Mouse (Mus musculus) midbrain, embryonic 12.5 days (tissue): ENCODE results near the gene Fshb. TPM values are rescaled to one million over a fixed set of nuclear protein-coding genes. Genes with fewer than 3 reads are reported as not detected.

Experiments
- ATAC-seq: fragments of 200-750 bp; cut with Nextera tagmentation; 2 replicates; pipeline ENCODE4 v1.8.0; 2017; ENCODE audit warnings: low read depth, moderate TSS enrichment, moderate library complexity; ENCODE audit not compliant: low FRiP score
- H3K27ac ChIP-seq: fragments of 300-500 bp; sonication (generic); replicated peaks from 2 replicates; pipeline ENCODE4 v1.5.1; 2016; ENCODE audit warnings: mild to moderate bottlenecking
- H3K27me3 ChIP-seq: fragments of 300-500 bp; sonication (generic); 2 replicates; pipeline ENCODE4 v1.6.1; 2016; ENCODE audit warnings: mild to moderate bottlenecking
- H3K36me3 ChIP-seq: fragments of 300-500 bp; sonication (generic); 2 replicates; pipeline ENCODE4 v1.6.1; 2016
- H3K4me1 ChIP-seq: fragments of 300-500 bp; sonication (generic); 2 replicates; pipeline ENCODE4 v1.6.1; 2016
- H3K4me2 ChIP-seq: fragments of 300-500 bp; sonication (generic); replicated peaks from 2 replicates; pipeline ENCODE4 v1.6.1; 2016; ENCODE audit warnings: mild to moderate bottlenecking, moderate library complexity
- H3K4me3 ChIP-seq: fragments of 300-500 bp; sonication (generic); 2 replicates; pipeline ENCODE4 v1.5.1; 2016; ENCODE audit warnings: mild to moderate bottlenecking
- H3K9ac ChIP-seq: fragments of 300-500 bp; sonication (generic); replicated peaks from 2 replicates; pipeline ENCODE4 v1.6.1; 2016; ENCODE audit warnings: mild to moderate bottlenecking, moderate library complexity
- H3K9me3 ChIP-seq: fragments of 300-500 bp; sonication (generic); 2 replicates; pipeline ENCODE4 v1.6.1; 2016; ENCODE audit warnings: mild to moderate bottlenecking
- WGBS: fragments of 180-500 bp; shearing (Covaris S2); methylation state at CpG from one replicate; pipeline ENCODE4 v1.1.7; 2016; 5-methylcytosine and 5-hydroxymethylcytosine counted together
- polyA plus RNA-seq: library from polyadenylated mRNA; unstranded; fragments of >200 nt; fragmentation: Nextera tagmentation; extraction: Ambion mirVana; gene quantifications from 2 replicates; pipeline ENCODE4 v1.2.1, GENCODE M21; 2016

Gene Fshb
- polyA plus RNA-seq, 1 experiment from 2014 or later, result not detected

GRCm38 (mm10) chr2:107010160-107010559, 49.3 kb downstream of the Fshb start:
- Histone ChIP-seq H3K9ac (no peak overlapping the region), H3K36me3 (no peaks in the 10 kb centered on the region), H3K27me3 (0 out of 2 replicates have a peak, but pooled peaks cover 2% of the 10 kb centered on the region), H3K4me2 (no peak overlapping the region), H3K9me3 (no peaks in the 10 kb centered on the region), H3K4me1 (no peaks in the 10 kb centered on the region), H3K4me3 (no peak overlapping the region), H3K27ac (no peak overlapping the region)
- ATAC-seq, result no peak
- 78% methylated on average over 6 of the region's 6 CpGs for WGBS

DNA sequence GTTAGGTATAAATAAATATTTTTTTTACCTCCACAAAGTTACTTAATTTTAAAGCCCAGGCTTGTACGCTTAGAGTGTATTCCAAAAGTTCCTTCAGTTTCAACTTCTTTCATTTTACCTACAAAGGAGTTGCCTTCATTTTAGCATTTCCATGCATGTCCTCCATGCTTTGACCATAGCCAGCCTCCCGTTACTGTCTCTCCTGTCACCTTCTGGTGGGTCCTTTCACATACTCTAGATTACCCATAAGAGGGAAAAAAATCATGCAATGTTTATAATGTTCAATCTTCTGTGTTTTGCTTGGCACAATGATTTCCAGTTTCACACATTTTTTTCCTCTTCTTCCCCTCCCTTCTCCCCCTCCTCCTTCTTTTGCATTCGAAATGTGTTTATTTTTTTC, 53.1 kb downstream of the Fshb start:
- no peak overlapping the region for H3K9ac ChIP-seq
- 80% methylated on average over 3 of the region's 3 CpGs for WGBS
- no peaks in the 10 kb centered on the region for H3K9me3 ChIP-seq
- H3K27ac ChIP-seq, result no peak overlapping the region
- H3K4me3 ChIP-seq, result no peak overlapping the region
- H3K4me1 ChIP-seq, result no peaks in the 10 kb centered on the region
- 0 out of 2 replicates have a peak, but pooled peaks cover 2% of the 10 kb centered on the region for H3K27me3 ChIP-seq
- H3K4me2 ChIP-seq, result no peak overlapping the region
- ATAC-seq, result no peak
- no peaks in the 10 kb centered on the region for H3K36me3 ChIP-seq

Other genes starting within 250 kb of the Fshb start
- gene Arl14ep, start 85.2 kb downstream of the Fshb start, polyA plus RNA-seq, result 56.5 and 60.1 TPM in 2 replicates
- 4.9 and 5.3 TPM in 2 replicates for gene Kcna4, start 231.0 kb upstream of the Fshb start, polyA plus RNA-seq